Mouse (Mus musculus) kidney, adult 11 months (tissue): ENCODE measurements at regions not wholly inside any gene's neighbourhood (a gene's known extent, or its start where the extent isn't known, plus 50 kb on each side); places are given as distances from the start of the nearest gene placed in this dataset.

ENCODE experiments used
- DNase-seq: peaks from one replicate; pipeline ENCODE4 v3.0.0; 2022

- no peak for DNase-seq
Observed at GRCm38 (mm10) chr1:158180095-158180494, 176.0 kb downstream of the Brinp2 start.

- DNase-seq, result no peak
Observed at GRCm38 (mm10) chr1:158181296-158181695, 174.8 kb downstream of the Brinp2 start.

- DNase-seq, result no peak
Observed at GRCm38 (mm10) chr1:158187651-158188050, 168.5 kb downstream of the Brinp2 start.

- no peak for DNase-seq
Observed at GRCm38 (mm10) chr1:158192841-158193551, 163.1 kb downstream of the Brinp2 start.

GRCm38 (mm10) chr1:158193968-158194565, 162.1 kb downstream of the Brinp2 start:
- DNase-seq, result no peak
